Mouse (Mus musculus) layer of hippocampus, adult 9-10 months (tissue): ENCODE data around the gene Pfdn2.

Experiments used
- DNase-seq: peaks from one replicate; pipeline ENCODE4 v3.0.0; 2022; ENCODE audit warnings: low spot score

The Pfdn2 gene

GRCm38 (mm10) chr1:171356814-171357213 is 11.3 kb downstream of the Pfdn2 start:
- no peak for DNase-seq

DNA sequence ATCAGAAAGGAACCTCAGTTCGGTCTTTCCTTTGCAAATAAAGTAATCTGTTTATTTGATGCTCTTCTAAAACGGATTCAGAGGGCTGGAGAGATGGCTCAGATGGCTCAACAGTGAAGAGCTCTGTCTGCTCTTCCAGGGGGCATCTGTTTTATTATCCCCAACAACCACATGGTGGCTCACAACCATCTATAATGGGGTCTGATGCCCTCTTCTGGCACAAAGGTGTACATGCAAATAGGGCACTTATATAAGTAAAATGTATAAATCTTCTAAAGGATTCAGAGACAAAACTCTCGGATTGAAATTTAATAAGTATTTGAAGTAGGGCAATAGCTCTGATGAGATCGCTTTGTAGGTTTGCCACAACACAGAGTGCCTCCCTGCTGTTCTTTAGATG is 13.0 kb downstream of the Pfdn2 start:
- no peak for DNase-seq

DNA sequence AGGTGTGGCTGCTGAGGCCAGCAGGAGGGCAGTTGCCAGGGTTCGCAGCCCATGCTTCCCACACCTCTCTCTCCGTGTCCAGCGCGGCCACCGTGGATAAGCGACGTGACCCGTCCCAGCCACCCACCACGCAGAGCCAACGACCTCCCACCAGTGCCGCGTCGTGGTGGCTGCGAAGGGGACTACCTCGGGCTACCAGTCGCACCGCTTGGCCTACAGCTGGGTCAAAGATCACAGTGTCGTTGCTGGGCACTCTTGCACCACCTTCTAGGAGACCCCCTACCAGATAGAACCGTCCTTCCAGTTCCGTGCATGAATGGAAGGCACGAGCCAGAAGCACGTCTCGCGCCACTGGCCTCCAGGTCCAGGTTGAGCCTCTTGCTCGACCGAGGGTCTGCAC is 14.8 kb downstream of the Pfdn2 start:
- DNase-seq, result no peak

GRCm38 (mm10) chr1:171360656-171361055 is 15.2 kb downstream of the Pfdn2 start, which contains the start of gene Klhdc9:
Klhdc9 (minus strand) TSS chr1:171360798.
- peak; percentile 72 for DNase-seq

- DNase-seq, result peak; percentile 59
These were observed 15.9 kb downstream of the Pfdn2 start for GRCm38 (mm10) chr1:171361106-171362103.

- no peak for DNase-seq
These were observed 20.5 kb downstream of the Pfdn2 start for GRCm38 (mm10) chr1:171365934-171366333.

DNA sequence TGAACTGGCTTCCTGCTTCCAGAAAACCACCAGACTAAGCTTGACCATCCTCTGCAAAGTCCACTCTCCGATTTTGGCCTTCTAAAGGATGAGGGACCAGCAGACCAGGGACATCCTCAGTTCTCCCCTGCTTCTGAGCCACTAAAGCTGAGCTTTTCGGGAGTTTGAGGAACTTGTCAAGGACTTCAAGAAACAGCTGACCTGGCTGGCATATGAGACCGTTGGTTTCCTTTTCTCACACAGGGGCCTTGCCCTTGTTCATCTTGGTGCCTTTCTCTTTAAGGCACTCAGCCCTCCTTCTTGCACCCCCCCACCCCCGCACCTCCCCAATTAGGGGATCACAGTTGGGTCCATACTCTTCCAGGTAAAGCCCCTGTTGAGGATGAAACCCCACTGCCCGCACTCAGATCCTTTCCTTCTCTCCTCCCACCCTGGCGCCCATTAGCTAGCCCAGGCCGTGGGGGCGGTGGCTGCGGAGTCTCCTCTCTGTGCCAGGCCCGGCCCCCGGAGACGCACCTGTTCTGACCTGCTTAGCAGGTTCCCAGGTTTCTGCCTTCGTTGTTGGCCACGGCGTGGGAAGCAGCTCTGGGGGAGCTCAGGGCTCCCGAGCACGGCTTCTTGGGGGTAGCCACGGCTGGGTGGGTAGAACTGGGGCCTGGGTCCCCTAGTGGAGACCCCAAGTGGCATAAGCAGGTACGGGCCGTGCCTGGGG is 24.5 kb downstream of the Pfdn2 start, which contains the start of gene Nectin4:
Gene Nectin4 (plus strand): TSS at position 255 of the 712 bp plus-strand sequence.
- no peak for DNase-seq

- no peak for DNase-seq
These were observed 27.4 kb downstream of the Pfdn2 start for GRCm38 (mm10) chr1:171372880-171373279.

GRCm38 (mm10) chr1:171373946-171374345 is 28.5 kb downstream of the Pfdn2 start:
- no peak for DNase-seq

- no peak for DNase-seq
These were observed 30.2 kb downstream of the Pfdn2 start for GRCm38 (mm10) chr1:171375646-171376097.

- DNase-seq, result no peak
These were observed 32.8 kb downstream of the Pfdn2 start for GRCm38 (mm10) chr1:171378298-171378697.

DNA sequence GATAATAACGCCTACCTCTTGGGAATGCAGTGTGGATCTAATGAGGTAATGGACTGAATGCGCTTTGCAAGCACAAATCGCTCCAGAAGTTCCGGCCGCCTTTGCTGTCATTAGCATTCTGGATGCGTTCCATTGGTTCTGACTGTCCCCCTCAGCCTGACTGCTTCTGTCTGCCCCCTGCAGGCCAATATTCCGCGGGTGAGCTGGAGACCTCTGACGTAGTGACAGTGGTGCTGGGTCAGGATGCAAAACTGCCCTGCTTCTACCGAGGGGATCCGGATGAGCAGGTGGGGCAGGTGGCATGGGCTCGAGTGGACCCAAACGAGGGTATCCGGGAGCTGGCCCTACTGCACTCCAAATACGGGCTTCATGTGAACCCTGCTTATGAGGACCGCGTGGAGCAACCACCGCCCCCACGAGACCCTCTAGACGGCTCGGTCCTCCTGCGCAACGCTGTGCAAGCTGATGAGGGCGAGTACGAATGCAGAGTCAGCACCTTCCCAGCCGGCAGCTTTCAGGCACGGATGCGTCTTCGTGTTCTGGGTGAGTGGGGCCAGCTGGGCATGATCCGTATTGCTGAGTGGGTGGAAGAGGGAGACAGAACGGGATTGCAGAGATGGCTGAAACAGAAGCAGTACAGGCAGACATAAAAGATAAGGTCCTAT is 34.6 kb downstream of the Pfdn2 start:
- peak; percentile 59 for DNase-seq

DNA sequence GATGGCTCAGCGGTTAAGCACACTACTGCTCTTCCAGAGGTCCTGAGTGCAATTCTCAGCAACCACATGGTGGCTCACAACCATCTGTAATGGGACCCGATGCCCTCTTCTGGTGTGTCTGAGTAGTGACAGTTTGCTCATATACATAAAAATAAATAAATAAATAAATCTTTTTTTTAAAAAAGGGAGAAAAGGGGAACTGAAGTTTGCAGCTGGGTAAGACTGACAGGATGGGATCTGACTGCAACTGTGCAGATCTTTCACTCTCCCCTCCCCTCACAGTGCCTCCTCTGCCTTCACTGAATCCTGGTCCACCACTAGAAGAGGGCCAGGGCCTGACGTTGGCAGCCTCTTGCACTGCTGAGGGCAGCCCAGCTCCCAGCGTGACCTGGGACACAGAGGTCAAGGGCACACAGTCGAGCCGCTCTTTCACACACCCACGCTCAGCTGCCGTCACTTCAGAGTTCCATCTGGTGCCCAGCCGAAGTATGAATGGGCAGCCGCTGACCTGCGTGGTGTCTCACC is 36.7 kb downstream of the Pfdn2 start:
- no peak for DNase-seq

GRCm38 (mm10) chr1:171384361-171384760 is 38.9 kb downstream of the Pfdn2 start:
- DNase-seq, result no peak

- DNase-seq, result no peak
These were observed 39.7 kb downstream of the Pfdn2 start for GRCm38 (mm10) chr1:171385171-171385570.

DNA sequence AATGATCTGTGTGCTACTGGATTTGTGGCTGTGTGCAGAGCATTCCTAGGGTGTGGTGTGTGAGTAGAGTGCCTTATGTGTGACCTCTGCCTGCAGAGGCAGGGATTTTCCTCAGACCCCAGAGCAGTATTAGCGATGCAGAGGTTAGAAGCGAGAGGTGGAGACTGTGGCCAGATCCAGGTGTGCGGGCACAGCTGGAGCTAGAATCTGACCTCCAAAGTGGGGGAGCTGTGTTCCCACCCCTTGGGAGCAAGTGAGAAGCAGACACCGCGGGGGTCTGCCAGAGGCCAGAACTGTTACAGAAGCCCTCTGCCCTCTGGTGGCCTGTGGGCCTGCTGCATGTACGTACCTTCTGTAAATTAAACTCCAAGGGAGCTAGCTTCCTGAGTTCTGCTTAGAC is 41.6 kb downstream of the Pfdn2 start:
- DNase-seq, result no peak

GRCm38 (mm10) chr1:171388376-171389102 is 43.1 kb downstream of the Pfdn2 start, which contains the start of gene Arhgap30:
Arhgap30 (plus strand) TSS chr1:171388954.
- DNase-seq, result no peak

DNA sequence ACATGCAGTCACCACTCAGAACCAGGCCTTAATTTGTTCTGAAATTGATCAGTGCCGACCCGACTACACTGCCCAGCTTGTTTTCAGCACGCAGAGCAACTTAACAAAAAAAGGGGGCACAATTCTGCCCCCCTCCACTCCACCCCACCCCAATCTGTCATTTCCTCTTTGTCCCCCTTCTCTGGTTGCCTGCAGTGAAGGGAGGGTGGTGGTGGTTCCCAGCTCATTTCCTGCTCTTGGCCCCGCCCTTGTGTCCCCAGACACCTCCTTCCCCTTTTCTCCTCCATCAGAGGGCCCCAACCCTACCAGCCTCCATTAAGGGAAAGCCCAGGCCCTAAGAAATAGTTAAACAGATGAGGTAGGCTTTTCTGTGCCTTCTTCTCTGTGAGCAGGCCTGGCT is 44.6 kb downstream of the Pfdn2 start:
- DNase-seq, result no peak

DNA sequence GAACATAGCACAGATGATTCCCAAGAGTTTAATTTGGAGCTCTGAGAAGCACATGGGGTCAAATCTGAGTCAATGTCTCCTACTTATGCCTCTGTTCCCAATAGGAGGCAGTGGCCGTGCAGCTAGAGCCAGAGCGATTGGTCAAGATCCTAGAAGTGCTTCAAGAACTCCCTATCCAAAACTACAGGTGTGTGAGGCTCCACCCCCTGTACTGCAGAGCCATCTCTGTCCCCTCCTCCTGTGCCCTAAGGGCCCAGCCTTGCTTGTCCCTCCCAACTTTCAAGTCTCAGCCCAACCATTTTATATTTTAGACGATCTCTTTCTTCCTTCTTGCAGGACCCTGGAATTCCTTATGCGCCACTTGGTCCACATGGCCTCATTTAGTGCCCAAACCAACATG is 56.4 kb downstream of the Pfdn2 start:
- no peak for DNase-seq

- DNase-seq, result no peak
These were observed 57.5 kb downstream of the Pfdn2 start for GRCm38 (mm10) chr1:171402991-171403390.

GRCm38 (mm10) chr1:171407263-171407662 is 61.8 kb downstream of the Pfdn2 start:
- DNase-seq, result no peak
